In the genomic region with DNA sequence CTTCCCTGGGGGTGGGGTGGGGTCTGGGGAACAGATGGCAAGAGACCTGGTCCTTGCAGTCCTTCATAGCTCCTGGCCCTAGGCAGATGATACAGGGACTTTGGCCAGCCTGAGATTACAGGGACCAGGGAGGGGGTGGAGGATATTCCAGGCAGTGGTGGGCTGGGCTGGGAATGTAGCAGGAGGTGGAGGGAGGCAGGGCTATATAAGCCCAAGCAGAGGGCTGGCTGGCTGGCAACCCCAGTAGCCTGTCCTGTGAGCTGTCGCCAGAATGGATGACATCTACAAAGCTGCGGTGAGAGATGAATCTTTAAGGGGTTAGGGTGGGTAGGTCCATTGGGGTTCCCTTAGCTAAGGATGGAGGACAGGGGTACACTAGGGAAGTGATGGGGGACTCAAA, we compare ENCODE assay signal across 9 mouse cellular contexts. TPM values are rescaled to one million over a fixed set of nuclear protein-coding genes. Genes with fewer than 3 reads are reported as not detected.
DNase-seq lines count a peak whose midpoint lies in the region; ATAC-seq lines count a peak whose summit lies in the region.
"Had no signal": no experiment of that assay in that cellular context is flagged by ENCODE, and none has a peak within 500 bp of the region (broad histone marks: within the 10 kb centered on the region; RNA-seq: fewer than 3 reads in every experiment).

A gene (plus strand): TSS at position 229 of the 400 bp plus-strand sequence.

- H3K9me3 ChIP-seq in kidney, embryonic 14.5 days (ENCODE audit: control insufficient read depth, low read length): no peaks in the 10 kb centered on the region
- H3K9me3 ChIP-seq in embryonic facial prominence, embryonic 12.5 days: no peaks in the 10 kb centered on the region
- H3K9me3 ChIP-seq in heart, embryonic 14.5 days (ENCODE audit: control insufficient read depth, low read length): no peaks in the 10 kb centered on the region
- no peaks in the 10 kb centered on the region for H3K9me3 ChIP-seq in liver, embryonic 11.5 days (ENCODE audit: control insufficient read depth, low read length)

- ATAC-seq in kidney, embryonic 14.5 days (ENCODE audit: low FRiP score, low TSS enrichment): no peak
- ATAC-seq in embryonic facial prominence, embryonic 12.5 days (ENCODE audit: insufficient number of reproducible peaks, insufficient read depth, low FRiP score, low TSS enrichment): no peak
- ATAC-seq in heart, embryonic 14.5 days (ENCODE audit: insufficient number of reproducible peaks, insufficient read depth, low FRiP score, low read depth): peak; percentile 35
- ATAC-seq in liver, embryonic 11.5 days (replicated peaks; ENCODE audit: low FRiP score): no peak
- ATAC-seq in monocyte, adult 5-6 weeks (replicated peaks; ENCODE audit: insufficient number of reproducible peaks, low FRiP score, low TSS enrichment, poor library complexity, severe bottlenecking): no peak

- H3K4me2 ChIP-seq in kidney, embryonic 14.5 days (replicated peaks; ENCODE audit: low read depth, low read length): peak within 1 kb of the TSS; percentile 91; the same call in 1 of the 2 replicates
- H3K4me2 ChIP-seq in embryonic facial prominence, embryonic 12.5 days (replicated peaks): peak within 1 kb of the TSS; percentile 91; the same call in 1 of the 2 replicates
- peak within 1 kb of the TSS; percentile 93 for H3K4me2 ChIP-seq in heart, embryonic 14.5 days (ENCODE audit: low read length)
- peak within 1 kb of the TSS; percentile 93 for H3K4me2 ChIP-seq in liver, embryonic 11.5 days

- H3K9ac ChIP-seq in kidney, embryonic 14.5 days (ENCODE audit: low read depth, low read length): no peak within 1 kb of the TSS
- H3K9ac ChIP-seq in embryonic facial prominence, embryonic 12.5 days: no peak within 1 kb of the TSS; the same call in 1 of the 2 replicates
- H3K9ac ChIP-seq in heart, embryonic 14.5 days (ENCODE audit: low read length): peak within 1 kb of the TSS; percentile 89
- H3K9ac ChIP-seq in liver, embryonic 11.5 days (ENCODE audit: low read depth, low read length): peak within 1 kb of the TSS; percentile 96

- peaks cover 12% of the 10 kb centered on the region for H3K4me1 ChIP-seq in kidney, embryonic 14.5 days (ENCODE audit: control insufficient read depth, insufficient read depth, low read length)
- peaks cover 9% of the 10 kb centered on the region for H3K4me1 ChIP-seq in embryonic facial prominence, embryonic 12.5 days
- peaks cover 27 to 49% of the 10 kb centered on the region in 2 experiments for H3K4me1 ChIP-seq in heart, embryonic 14.5 days (ENCODE audit: control insufficient read depth in 2 of 2, insufficient read depth in 2 of 2, low read length in 2 of 2)
- peaks cover 18% of the 10 kb centered on the region for H3K4me1 ChIP-seq in liver, embryonic 11.5 days (replicated peaks; ENCODE audit: control insufficient read depth, insufficient read depth, low read length)

- no peak within 1 kb of the TSS; the same call in 1 of the 2 replicates for H3K4me3 ChIP-seq in kidney, embryonic 14.5 days (ENCODE audit: low read length)
- 0 out of 2 replicates have a peak within 1 kb of the TSS, but pooled peaks have one; percentile 84 for H3K4me3 ChIP-seq in embryonic facial prominence, embryonic 12.5 days
- H3K4me3 ChIP-seq in heart, embryonic 14.5 days (ENCODE audit: control insufficient read depth in 1 of 2, insufficient read depth in 1 of 2, low read depth in 1 of 2, low read length in 2 of 2): peak within 1 kb of the TSS; percentile 83 to 91
- H3K4me3 ChIP-seq in liver, embryonic 11.5 days (ENCODE audit: low read depth, low read length): peak within 1 kb of the TSS; percentile 85

- DNase-seq in kidney, adult 8-10 months: no peak
- DNase-seq in liver, embryonic 11.5 days (ENCODE audit: low spot score): no peak
- no peak for DNase-seq in embryo, embryonic 11 days
- no peak for DNase-seq in right cerebral cortex, adult 2 months (ENCODE audit: low spot score in 2 of 2)

- WGBS in kidney, embryonic 14.5 days: 63% methylated on average over 2 of the region's 2 CpGs
- 79% methylated on average over 2 of the region's 2 CpGs for WGBS in embryonic facial prominence, embryonic 12.5 days
- 46% methylated on average over 2 of the region's 2 CpGs for WGBS in heart, embryonic 14.5 days
- WGBS in liver, embryonic 11.5 days: 74% methylated on average over 2 of the region's 2 CpGs

- H3K27ac ChIP-seq in kidney, embryonic 14.5 days (ENCODE audit: low read depth, low read length): no peak within 1 kb of the TSS
- no peak within 1 kb of the TSS for H3K27ac ChIP-seq in embryonic facial prominence, embryonic 12.5 days
- peak within 1 kb of the TSS; percentile 99 for H3K27ac ChIP-seq in heart, embryonic 14.5 days (replicated peaks in 1 of 2; ENCODE audit: control insufficient read depth in 1 of 2, insufficient read depth in 1 of 2, low read depth in 2 of 2, low read length in 2 of 2)
- no peak within 1 kb of the TSS for H3K27ac ChIP-seq in liver, embryonic 11.5 days (ENCODE audit: low read depth, low read length)

- H3K27me3 ChIP-seq in kidney, embryonic 14.5 days (ENCODE audit: control insufficient read depth, insufficient read depth, low read length): no peaks in the 10 kb centered on the region
- H3K27me3 ChIP-seq in embryonic facial prominence, embryonic 12.5 days: no peaks in the 10 kb centered on the region
- no peaks in the 10 kb centered on the region for H3K27me3 ChIP-seq in heart, embryonic 14.5 days (ENCODE audit: control insufficient read depth, insufficient read depth, low read length)
- H3K27me3 ChIP-seq in liver, embryonic 11.5 days (replicated peaks; ENCODE audit: control insufficient read depth, insufficient read depth, low read length): no peaks in the 10 kb centered on the region

- H3K36me3 ChIP-seq in kidney, embryonic 14.5 days (ENCODE audit: control insufficient read depth, insufficient read depth, low read length): peaks cover 13% of the 10 kb centered on the region
- peaks cover 13% of the 10 kb centered on the region for H3K36me3 ChIP-seq in embryonic facial prominence, embryonic 12.5 days
- H3K36me3 ChIP-seq in heart, embryonic 14.5 days (ENCODE audit: control insufficient read depth, insufficient read depth, low read length): peaks cover 51% of the 10 kb centered on the region
- H3K36me3 ChIP-seq in liver, embryonic 11.5 days (ENCODE audit: control insufficient read depth, insufficient read depth, low read length): peaks cover 8% of the 10 kb centered on the region; the same call in 1 of the 2 replicates

RNA-seq across cellular contexts. Expression of the gene that starts here (rescaled TPM):
- 3.0 and 3.9 TPM in 2 replicates for polyA plus RNA-seq in kidney, embryonic 14.5 days (2014; fragmentation: Nextera tagmentation; extraction: Ambion mirVana)
- 67.1 and 90.7 TPM in 2 replicates for polyA plus RNA-seq in embryonic facial prominence, embryonic 12.5 days (2016; fragmentation: Nextera tagmentation; extraction: Ambion mirVana)
- polyA plus RNA-seq in heart, embryonic 14.5 days (2014; fragmentation: Nextera tagmentation; extraction: Ambion mirVana): 5,119 and 5,195 TPM in 2 replicates
- polyA plus RNA-seq in liver, embryonic 11.5 days (2014; fragmentation: Nextera tagmentation; extraction: Ambion mirVana): 17.6 and 39.0 TPM in 2 replicates
- not detected in 3 replicates for total RNA-seq in monocyte, adult 5-6 weeks (2017)
- polyA plus RNA-seq: liver, adult 2 months had no signal

Comparison
In these comparisons a context has a peak if more than half of its experiments do, and no peak if none do; other contexts are left out.
1. RNA of the gene that starts here (polyA plus RNA-seq): 5,119 to 5,195 TPM in heart, embryonic 14.5 days; 67.1 to 90.7 TPM in embryonic facial prominence, embryonic 12.5 days, 17.6 to 39.0 TPM in liver, embryonic 11.5 days and 3.0 to 3.9 TPM in kidney, embryonic 14.5 days; every median in the first group is over 10 times any median in the second.
2. H3K27ac ChIP-seq: peak in heart, embryonic 14.5 days (2 of 2); none in kidney, embryonic 14.5 days (single experiment), embryonic facial prominence, embryonic 12.5 days (single experiment) and liver, embryonic 11.5 days (single experiment).
3. H3K9ac ChIP-seq: peak in heart, embryonic 14.5 days (single experiment) and liver, embryonic 11.5 days (single experiment); none in kidney, embryonic 14.5 days (single experiment) and embryonic facial prominence, embryonic 12.5 days (single experiment).
4. Peak in every context shown above with its lines, with median percentiles within 50 percentile points of each other: H3K4me2 ChIP-seq.